Mouse (Mus musculus) inflammation-experienced regulatory T-cells, adult 16 weeks (primary cell): ENCODE results near the gene Hlcs. TPM values are rescaled to one million over a fixed set of nuclear protein-coding genes. Genes with fewer than 3 reads are reported as not detected.

Experiments
- polyA plus RNA-seq: library from polyadenylated mRNA; unstranded; fragments of 100-300 nt; shearing (Covaris generic); gene quantifications from one replicate; pipeline ENCODE4 v1.2.1, GENCODE M21; 2017

Gene Hlcs
- 8.7 TPM for polyA plus RNA-seq

GRCm38 (mm10) chr16:94313229-94314030 lies at the start of gene Hlcs:
Gene Hlcs, minus strand, starts transcription at chr16:94313571.

GRCm38 (mm10) chr16:94327781-94328711 lies 14.7 kb upstream of the Hlcs start, which contains the start of gene Ripply3:
Gene Ripply3, plus strand, starts transcription at chr16:94328420.

GRCm38 (mm10) chr16:94084711-94085602 lies 228.4 kb downstream of the Hlcs start, which contains the start of gene Sim2:
Gene Sim2, plus strand, starts transcription at chr16:94084931.

Other genes with a start within 250 kb of the Hlcs start
- not detected for gene Sim2, start 228.6 kb downstream of the Hlcs start, polyA plus RNA-seq
- 1.1 TPM for gene Ripply3, start 14.8 kb upstream of the Hlcs start, polyA plus RNA-seq
- gene Ttc3, start 57.0 kb upstream of the Hlcs start, polyA plus RNA-seq: 86.2 TPM
- 101 TPM for gene Pigp, start 58.3 kb upstream of the Hlcs start, polyA plus RNA-seq
- gene Vps26c, start 213.3 kb upstream of the Hlcs start, polyA plus RNA-seq: 96.0 TPM